Mouse (Mus musculus) heart, embryonic 14.5 days (tissue): ENCODE measurements around the gene Pdss1. TPM values are rescaled to one million over a fixed set of nuclear protein-coding genes. Genes with fewer than 3 reads are reported as not detected.

Experiments used
- ATAC-seq: fragments of 200-750 bp; cut with Nextera tagmentation; 2 replicates; pipeline ENCODE4 v1.8.0; 2017; ENCODE audit warnings: low read depth, moderate TSS enrichment; ENCODE audit not compliant: insufficient number of reproducible peaks, insufficient read depth, low FRiP score
- H3K27ac ChIP-seq, 2 experiments: fragments of 200-500 bp in 1 of 2; fragments of 300-500 bp in 1 of 2; sonication (generic) in 1 of 2; replicated peaks in 1 of 2; 2 replicates each; pipeline ENCODE4 v1.5.1; 2012 to 2014; ENCODE audit warnings: low read depth in 2 of 2, low read length in 2 of 2, control low read depth in 1 of 2, mild to moderate bottlenecking in 1 of 2, mixed read lengths in 1 of 2; ENCODE audit not compliant: control insufficient read depth in 1 of 2, insufficient read depth in 1 of 2
- H3K27me3 ChIP-seq: fragments of 300-500 bp; sonication (generic); 2 replicates; pipeline ENCODE4 v1.6.1; 2014; ENCODE audit warnings: mild to moderate bottlenecking, low read length, control low read depth; ENCODE audit not compliant: control insufficient read depth, insufficient read depth
- H3K36me3 ChIP-seq: fragments of 300-500 bp; sonication (generic); 2 replicates; pipeline ENCODE4 v1.6.1; 2014; ENCODE audit warnings: mild to moderate bottlenecking, control low read depth, low read length, mixed read lengths; ENCODE audit not compliant: control insufficient read depth, insufficient read depth
- H3K4me1 ChIP-seq, 2 experiments: fragments of 200-500 bp in 1 of 2; fragments of 300-500 bp in 1 of 2; sonication (generic) in 1 of 2; 2 replicates each; pipeline ENCODE4 v1.6.1; 2012 to 2014; ENCODE audit warnings: low read length in 2 of 2, control low read depth in 1 of 2, mixed read lengths in 1 of 2; ENCODE audit not compliant: control insufficient read depth in 2 of 2, insufficient read depth in 2 of 2
- H3K4me2 ChIP-seq: fragments of 300-500 bp; sonication (generic); 2 replicates; pipeline ENCODE4 v1.6.1; 2014; ENCODE audit warnings: mild to moderate bottlenecking, low read length
- H3K4me3 ChIP-seq, 2 experiments: fragments of 200-500 bp in 1 of 2; fragments of 300-500 bp in 1 of 2; sonication (generic) in 1 of 2; 2 replicates each; pipeline ENCODE4 v1.5.1; 2012 to 2014; ENCODE audit warnings: low read length in 2 of 2, mild to moderate bottlenecking in 2 of 2, control low read depth in 1 of 2, low read depth in 1 of 2, moderate library complexity in 1 of 2; ENCODE audit not compliant: control insufficient read depth in 1 of 2, insufficient read depth in 1 of 2
- H3K9ac ChIP-seq: fragments of 300-500 bp; sonication (generic); 2 replicates; pipeline ENCODE4 v1.6.1; 2014; ENCODE audit warnings: mild to moderate bottlenecking, low read length
- H3K9me3 ChIP-seq: fragments of 300-500 bp; sonication (generic); 2 replicates; pipeline ENCODE4 v1.6.1; 2016; ENCODE audit warnings: low read length, control low read depth; ENCODE audit not compliant: control insufficient read depth
- WGBS: fragments of 180-500 bp; shearing (Covaris S2); extraction: QIAGEN DNeasy Blood & Tissue Kit; methylation state at CpG from one replicate; pipeline ENCODE4 v1.1.7; 2014; 5-methylcytosine and 5-hydroxymethylcytosine counted together
- polyA plus RNA-seq: library from polyadenylated mRNA; unstranded; fragments of >200 nt; fragmentation: Nextera tagmentation; extraction: Ambion mirVana; gene quantifications from 2 replicates; pipeline ENCODE4 v1.2.1, GENCODE M21; 2014

Gene Pdss1
- polyA plus RNA-seq, 1 experiment from 2014 or later: 29.5 TPM

GRCm38 (mm10) chr2:22961681-22962080, 66.4 kb downstream of the Pdss1 start:
- no peak overlapping the region for H3K27ac ChIP-seq
- no peak for ATAC-seq
- no peak overlapping the region for H3K4me2 ChIP-seq
- 99% methylated on average over 2 of the region's 2 CpGs for WGBS
- peaks cover 19% of the 10 kb centered on the region; the same call in 1 of the 2 replicates for H3K36me3 ChIP-seq
- H3K9me3 ChIP-seq: no peaks in the 10 kb centered on the region
- H3K4me3 ChIP-seq: no peak overlapping the region
- no peak overlapping the region for H3K9ac ChIP-seq
- no peaks in the 10 kb centered on the region for H3K4me1 ChIP-seq
- H3K27me3 ChIP-seq: no peaks in the 10 kb centered on the region

GRCm38 (mm10) chr2:22962242-22962641, 66.9 kb downstream of the Pdss1 start:
- Histone ChIP-seq H3K9me3 (no peaks in the 10 kb centered on the region), H3K4me3 (no peak overlapping the region), H3K9ac (no peak overlapping the region), H3K36me3 (peaks cover 18% of the 10 kb centered on the region; the same call in 1 of the 2 replicates), H3K4me1 (no peaks in the 10 kb centered on the region), H3K27me3 (no peaks in the 10 kb centered on the region), H3K27ac (no peak overlapping the region), H3K4me2 (no peak overlapping the region)
- 93% methylated on average over 8 of the region's 8 CpGs for WGBS
- ATAC-seq: no peak

GRCm38 (mm10) chr2:22962970-22963369, 67.6 kb downstream of the Pdss1 start:
- Histone ChIP-seq H3K27me3 (no peaks in the 10 kb centered on the region), H3K36me3 (peaks cover 14% of the 10 kb centered on the region; the same call in 1 of the 2 replicates), H3K9ac (no peak overlapping the region), H3K4me1 (no peaks in the 10 kb centered on the region), H3K27ac (no peak overlapping the region), H3K4me2 (no peak overlapping the region), H3K9me3 (no peaks in the 10 kb centered on the region), H3K4me3 (no peak overlapping the region)
- WGBS: 86% methylated on average over 3 of the region's 3 CpGs
- no peak for ATAC-seq

- no peak overlapping the region for H3K27ac ChIP-seq
- H3K4me2 ChIP-seq: no peak overlapping the region
- H3K9me3 ChIP-seq: no peaks in the 10 kb centered on the region
- no peaks in the 10 kb centered on the region for H3K27me3 ChIP-seq
- H3K9ac ChIP-seq: no peak overlapping the region
- no peaks in the 10 kb centered on the region for H3K4me1 ChIP-seq
- H3K4me3 ChIP-seq: no peak overlapping the region
- 84% methylated on average over 3 of the region's 3 CpGs for WGBS
- no peaks in the 10 kb centered on the region for H3K36me3 ChIP-seq
- no peak for ATAC-seq
Observed at GRCm38 (mm10) chr2:22977387-22977973, 82.2 kb downstream of the Pdss1 start.

- ATAC-seq: no peak
- Histone ChIP-seq H3K9ac (no peak overlapping the region), H3K4me3 (no peak overlapping the region), H3K27ac (no peak overlapping the region), H3K9me3 (no peaks in the 10 kb centered on the region), H3K4me2 (no peak overlapping the region), H3K4me1 (peaks cover 3 to 8% of the 10 kb centered on the region in 2 experiments; a peak in 2 of 4 replicates), H3K27me3 (no peaks in the 10 kb centered on the region), H3K36me3 (no peaks in the 10 kb centered on the region)
- 80% methylated on average over 2 of the region's 2 CpGs for WGBS
Observed at GRCm38 (mm10) chr2:22985973-22986657, 90.8 kb downstream of the Pdss1 start.

Other genes starting within 250 kb of the Pdss1 start
- 1.6 and 1.7 TPM in 2 replicates for gene Apbb1ip, start 121.4 kb upstream of the Pdss1 start, polyA plus RNA-seq
- gene Abi1, start 144.7 kb downstream of the Pdss1 start, polyA plus RNA-seq: 28.0 and 34.0 TPM in 2 replicates
- gene Acbd5, start 172.6 kb downstream of the Pdss1 start, polyA plus RNA-seq: 23.1 and 25.5 TPM in 2 replicates